Mouse (Mus musculus): ENCODE data around the gene Htr1d.

DNA sequence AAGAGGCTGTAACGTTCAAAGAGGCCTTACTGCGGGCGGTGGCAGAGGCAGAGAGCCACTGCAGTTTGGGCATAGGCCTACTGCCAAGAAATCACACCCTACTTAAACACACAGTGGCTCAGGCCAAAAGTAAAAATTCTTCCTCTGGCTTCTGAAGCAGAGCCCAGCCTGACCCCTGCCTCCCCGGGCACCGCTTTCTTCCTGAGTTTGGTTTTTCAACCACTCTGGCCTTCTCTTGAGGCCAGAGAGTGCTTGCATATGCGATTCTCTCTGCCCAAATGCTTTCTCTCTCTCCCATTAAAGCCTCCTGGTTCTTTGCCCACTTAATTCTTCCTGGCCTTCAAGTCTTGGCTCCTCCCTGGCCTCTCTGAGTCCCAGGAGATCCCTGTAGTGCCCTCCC, 39.5 kb upstream of the Htr1d start:
- TF ChIP-seq POLR2A (IDR thresholded peaks at IDR 0.05; ENCODE audit: extremely low read depth, insufficient read depth, low read length) (no peak), CTCF (IDR thresholded peaks at IDR 0.05; ENCODE audit: extremely low read depth, insufficient read depth, low read length) (no peak)
